Mouse (Mus musculus) heart, adult 2 months (tissue): ENCODE measurements around the gene Col4a2.

ENCODE experiments used
- CTCF ChIP-seq: fragments of 200-600 bp; IDR thresholded peaks from 2 replicates; pipeline ENCODE4 v1.8.1; 2022; ENCODE audit warnings: antibody characterized with exemption, mild to moderate bottlenecking, moderate library complexity
- EP300 ChIP-seq: fragments of 200-500 bp; IDR thresholded peaks from 2 replicates; pipeline ENCODE4 v1.6.1; 2011; ENCODE audit warnings: low read depth, low read length, control low read depth; ENCODE audit not compliant: insufficient read depth

- TF ChIP-seq EP300 (no peak), CTCF (no peak)
Measured at GRCm38 (mm10) chr8:11327722-11328417, 15.3 kb downstream of the Col4a2 start.
